Mouse (Mus musculus) intestine, embryonic 14.5 days (tissue): ENCODE data around the gene Ankfy1. TPM values are rescaled to one million over a fixed set of nuclear protein-coding genes. Genes with fewer than 3 reads are reported as not detected.
"Not testable (repeated sequence)": the region's sequence is repeated elsewhere in the genome, so short reads cannot be mapped to it uniquely, and the experiment has no call there.

Source experiments
- ATAC-seq: fragments of 200-750 bp; cut with Nextera tagmentation; replicated peaks from 2 replicates; pipeline ENCODE4 v1.8.0; 2017; ENCODE audit warnings: low read depth, moderate number of reproducible peaks, moderate TSS enrichment, moderate library complexity; ENCODE audit not compliant: low FRiP score, low TSS enrichment
- DNase-seq: peaks from one replicate; pipeline ENCODE4 v3.0.0-alpha.2; 2018; ENCODE audit warnings: low spot score
- H3K27ac ChIP-seq: fragments of 300-500 bp; sonication (generic); 2 replicates; pipeline ENCODE4 v1.5.1; 2014; ENCODE audit warnings: low read depth, mild to moderate bottlenecking, control low read depth
- H3K27me3 ChIP-seq: fragments of 300-500 bp; sonication (generic); replicated peaks from 2 replicates; pipeline ENCODE4 v1.6.1; 2014; ENCODE audit warnings: low read length, control low read depth; ENCODE audit not compliant: control insufficient read depth, insufficient read depth
- H3K36me3 ChIP-seq: fragments of 300-500 bp; sonication (generic); 2 replicates; pipeline ENCODE4 v1.6.1; 2014; ENCODE audit warnings: low read length, control low read depth; ENCODE audit not compliant: control insufficient read depth, insufficient read depth
- H3K4me1 ChIP-seq: fragments of 300-500 bp; sonication (generic); replicated peaks from 2 replicates; pipeline ENCODE4 v1.6.1; 2014; ENCODE audit warnings: low read length, control low read depth, mixed read lengths; ENCODE audit not compliant: control insufficient read depth, insufficient read depth
- H3K4me2 ChIP-seq: fragments of 300-500 bp; sonication (generic); 2 replicates; pipeline ENCODE4 v1.6.1; 2014; ENCODE audit warnings: low read length
- H3K4me3 ChIP-seq: fragments of 300-500 bp; sonication (generic); 2 replicates; pipeline ENCODE4 v1.5.1; 2014; ENCODE audit warnings: low read depth, low read length, control low read depth, mixed read lengths
- H3K9ac ChIP-seq: fragments of 300-500 bp; sonication (generic); 2 replicates; pipeline ENCODE4 v1.6.1; 2014; ENCODE audit warnings: mild to moderate bottlenecking, low read length
- H3K9me3 ChIP-seq: fragments of 300-500 bp; sonication (generic); 2 replicates; pipeline ENCODE4 v1.6.1; 2016; ENCODE audit warnings: low read length, control low read depth; ENCODE audit not compliant: control insufficient read depth
- WGBS: fragments of 180-500 bp; shearing (Covaris S2); extraction: QIAGEN DNeasy Blood & Tissue Kit; methylation state at CpG from one replicate; pipeline ENCODE4 v1.1.7; 2014; 5-methylcytosine and 5-hydroxymethylcytosine counted together
- polyA plus RNA-seq: library from polyadenylated mRNA; unstranded; fragments of >200 nt; fragmentation: Nextera tagmentation; extraction: Ambion mirVana; gene quantifications from 2 replicates; pipeline ENCODE4 v1.2.1, GENCODE M21; 2014

Ankfy1 gene
- polyA plus RNA-seq, 1 experiment from 2014 or later = 32.8 TPM

DNA sequence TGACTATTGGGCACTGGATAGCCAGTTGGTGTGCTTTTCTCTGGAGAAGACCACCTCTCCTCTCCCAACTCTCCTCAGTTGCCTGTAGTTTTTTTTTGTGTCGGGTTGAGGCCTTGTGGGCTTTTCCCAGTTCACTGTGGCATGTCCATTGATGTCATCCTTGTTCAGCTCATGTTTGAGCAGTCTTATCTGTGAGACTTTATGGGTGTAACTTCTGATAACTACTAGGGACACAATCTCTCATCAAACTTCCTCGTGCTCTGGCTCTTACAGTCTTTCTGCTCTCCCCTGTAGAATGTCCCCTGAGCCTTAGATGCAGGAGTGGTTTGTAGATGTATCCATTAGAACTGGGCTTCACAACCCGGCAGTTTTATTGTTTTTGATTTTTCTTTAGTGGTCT, 5.2 kb downstream of the Ankfy1 start:
- Histone ChIP-seq H3K4me3 (no peak overlapping the region), H3K27ac (no peak overlapping the region), H3K9me3 (no peaks in the 10 kb centered on the region), H3K27me3 (no peaks in the 10 kb centered on the region), H3K4me2 (no peak overlapping the region), H3K36me3 (no peaks in the 10 kb centered on the region), H3K4me1 (peaks cover 16% of the 10 kb centered on the region), H3K9ac (no peak overlapping the region)
- ATAC-seq = no peak
- WGBS = 79% methylated on average over 3 of the region's 3 CpGs
- no peak for DNase-seq

DNA sequence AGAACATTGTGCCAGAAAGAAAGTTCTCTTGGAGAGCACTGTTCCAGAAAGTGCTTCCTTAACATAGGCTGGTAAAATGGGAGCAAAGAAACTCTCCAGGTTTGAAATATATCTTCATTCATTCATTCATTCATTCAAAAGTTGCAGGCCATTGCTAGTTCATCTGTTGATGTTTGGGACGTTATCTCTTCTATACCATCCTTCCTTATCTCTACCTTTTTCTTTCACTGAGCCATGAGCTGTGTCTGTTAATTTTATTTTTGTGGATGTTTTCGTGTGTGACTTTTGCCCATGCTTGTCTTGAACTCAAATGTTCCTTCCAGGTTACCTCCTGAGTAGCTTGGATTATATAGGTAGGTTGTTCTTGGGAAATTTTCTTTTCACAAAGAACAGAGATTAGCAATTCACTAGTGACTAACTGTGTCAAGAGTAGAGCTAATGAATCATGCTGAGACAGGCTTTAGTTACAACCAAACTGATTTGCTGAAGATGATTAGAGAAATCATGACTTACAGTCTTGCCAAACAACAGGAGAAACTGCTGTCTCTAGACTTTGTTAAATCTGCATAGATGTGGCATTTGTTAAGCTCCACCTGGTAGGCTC, 6.7 kb downstream of the Ankfy1 start:
- WGBS = 94% methylated on average over 2 of the region's 2 CpGs
- ATAC-seq = no peak
- no peak overlapping the region for H3K9ac ChIP-seq
- no peak overlapping the region for H3K4me3 ChIP-seq
- peaks cover 5% of the 10 kb centered on the region; the same call in 1 of the 2 replicates for H3K4me1 ChIP-seq
- DNase-seq = no peak
- no peaks in the 10 kb centered on the region for H3K9me3 ChIP-seq
- peaks cover 8% of the 10 kb centered on the region; the same call in 1 of the 2 replicates for H3K36me3 ChIP-seq
- H3K27me3 ChIP-seq = no peaks in the 10 kb centered on the region
- H3K4me2 ChIP-seq = no peak overlapping the region
- no peak overlapping the region for H3K27ac ChIP-seq

DNA sequence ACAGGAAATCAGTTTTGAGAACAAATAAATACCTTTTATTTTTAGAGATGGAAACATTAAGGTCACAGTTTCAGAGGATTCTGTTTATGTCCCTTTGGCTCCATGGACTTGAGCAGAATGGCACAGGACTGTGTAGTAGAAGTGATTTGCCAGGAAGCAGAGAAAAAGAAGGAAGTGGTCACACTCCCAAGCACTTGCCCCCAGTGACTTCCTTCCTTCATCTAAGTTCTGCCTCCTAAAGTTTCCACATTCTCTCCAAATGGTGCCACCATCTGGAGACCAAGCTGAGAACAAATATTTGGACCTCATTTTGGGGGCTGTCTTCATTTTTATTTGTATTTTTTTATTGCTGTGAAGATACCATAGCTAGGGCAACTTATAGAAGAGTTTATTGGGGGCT, 7.5 kb downstream of the Ankfy1 start:
- Histone ChIP-seq H3K4me3 (no peak overlapping the region), H3K4me2 (no peak overlapping the region), H3K4me1 (no peaks in the 10 kb centered on the region), H3K9me3 (no peaks in the 10 kb centered on the region), H3K27me3 (no peaks in the 10 kb centered on the region), H3K9ac (no peak overlapping the region), H3K27ac (no peak overlapping the region), H3K36me3 (peaks cover 15% of the 10 kb centered on the region)
- ATAC-seq = no peak
- DNase-seq = no peak

DNA sequence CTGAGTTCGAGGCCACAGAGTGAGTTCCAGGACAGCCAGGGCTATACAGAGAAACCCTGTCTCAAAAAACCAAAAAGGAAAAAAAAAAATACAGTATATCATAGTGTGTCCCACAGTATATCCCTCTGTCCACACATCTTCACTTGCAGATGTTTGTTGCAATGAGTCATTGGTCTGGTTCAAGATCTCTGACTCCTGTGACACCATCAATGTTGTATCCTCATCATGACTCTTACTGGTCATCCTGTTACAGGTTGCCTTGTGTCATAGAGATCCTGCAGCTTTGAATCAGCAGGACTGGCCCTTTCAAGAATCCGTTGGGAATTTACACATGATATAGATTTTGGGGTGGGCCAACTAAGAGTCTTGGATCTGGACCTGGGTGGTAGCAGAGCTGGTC, 15.3 kb downstream of the Ankfy1 start:
- H3K36me3 ChIP-seq = peaks cover 15% of the 10 kb centered on the region
- H3K9ac ChIP-seq, H3K27ac ChIP-seq, DNase-seq, H3K4me3 ChIP-seq, H3K4me1 ChIP-seq, H3K27me3 ChIP-seq, H3K4me2 ChIP-seq, ATAC-seq, H3K9me3 ChIP-seq: not testable (repeated sequence)
- WGBS = 88% methylated on average over 2 of the region's 2 CpGs

DNA sequence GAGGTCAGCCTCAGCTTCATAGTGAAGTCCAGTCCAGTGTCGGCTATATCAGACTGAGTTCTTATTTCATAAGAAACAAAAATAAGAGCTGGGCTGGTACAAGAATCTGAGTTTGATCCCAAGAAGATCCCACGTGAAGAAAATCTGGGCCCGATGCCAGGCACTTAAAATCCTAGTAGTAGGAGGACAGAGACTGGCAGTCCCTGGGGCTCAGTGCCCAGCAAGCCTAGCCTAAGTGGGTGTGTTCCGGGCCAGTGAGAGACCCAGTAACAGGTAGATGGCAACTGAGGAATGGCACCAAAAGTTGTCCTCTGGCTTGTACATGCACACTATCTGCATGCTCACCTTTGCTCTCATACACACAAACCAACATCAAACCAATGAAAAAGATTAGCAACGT, 22.9 kb downstream of the Ankfy1 start:
- no peak overlapping the region for H3K4me3 ChIP-seq
- H3K9me3 ChIP-seq = no peaks in the 10 kb centered on the region
- no peak overlapping the region for H3K27ac ChIP-seq
- no peaks in the 10 kb centered on the region for H3K27me3 ChIP-seq
- 87% methylated on average over 5 of the region's 5 CpGs for WGBS
- H3K9ac ChIP-seq = no peak overlapping the region
- H3K36me3 ChIP-seq = peaks cover 42% of the 10 kb centered on the region
- ATAC-seq = no peak
- H3K4me1 ChIP-seq = no peaks in the 10 kb centered on the region
- H3K4me2 ChIP-seq = no peak overlapping the region
- DNase-seq = no peak

DNA sequence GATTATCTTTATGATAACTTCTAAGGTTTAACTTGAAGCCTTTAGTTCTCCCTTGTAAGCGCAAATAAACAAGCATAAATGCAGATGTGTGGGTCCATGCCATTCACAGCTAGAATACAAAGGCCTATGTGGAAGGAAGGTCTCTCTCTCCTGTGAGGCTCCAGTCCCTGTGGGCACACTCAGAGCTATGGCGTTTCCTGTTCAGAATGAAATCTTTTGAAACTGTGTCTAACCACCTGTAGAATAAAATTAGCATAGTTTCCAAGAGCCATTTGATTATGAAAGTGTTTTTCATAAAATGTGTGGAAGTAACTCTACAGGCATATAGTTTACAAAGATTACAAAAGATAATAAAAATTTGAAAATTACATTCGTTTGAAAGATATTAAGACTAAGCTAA, 28.4 kb downstream of the Ankfy1 start:
- Histone ChIP-seq H3K4me3 (no peak overlapping the region), H3K4me1 (no peaks in the 10 kb centered on the region), H3K4me2 (no peak overlapping the region), H3K9me3 (no peaks in the 10 kb centered on the region), H3K9ac (no peak overlapping the region), H3K27ac (no peak overlapping the region), H3K27me3 (no peaks in the 10 kb centered on the region), H3K36me3 (peaks cover 48% of the 10 kb centered on the region)
- no peak for ATAC-seq
- WGBS = 90% methylated on average over 3 of the region's 3 CpGs
- no peak for DNase-seq

DNA sequence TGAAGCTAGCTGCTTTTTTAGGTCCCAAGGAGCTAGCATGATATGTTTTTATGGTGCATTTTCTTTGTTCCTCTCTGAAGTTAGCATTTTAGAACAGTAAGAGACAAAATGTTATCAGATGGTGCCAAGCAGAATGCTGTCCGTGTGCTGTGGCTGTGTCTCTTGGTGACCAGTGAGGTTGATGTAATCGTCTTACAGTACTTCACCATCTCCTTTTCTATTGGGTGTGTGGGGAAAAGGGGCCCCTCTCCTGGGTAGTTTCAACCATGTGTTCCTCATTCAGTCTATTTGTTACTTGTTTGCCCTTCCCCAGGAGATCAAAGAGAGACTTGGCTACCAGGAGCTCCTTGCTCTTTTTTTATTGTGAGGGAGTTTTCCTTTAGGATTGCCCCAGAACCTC, 33.4 kb downstream of the Ankfy1 start:
- 62% methylated on average over 2 of the region's 2 CpGs for WGBS
- Histone ChIP-seq H3K4me3 (no peak overlapping the region), H3K27ac (no peak overlapping the region), H3K9ac (no peak overlapping the region), H3K27me3 (no peaks in the 10 kb centered on the region), H3K9me3 (no peaks in the 10 kb centered on the region), H3K36me3 (peaks cover 39% of the 10 kb centered on the region), H3K4me2 (no peak overlapping the region), H3K4me1 (no peaks in the 10 kb centered on the region)
- DNase-seq (no peak), ATAC-seq (no peak)

DNA sequence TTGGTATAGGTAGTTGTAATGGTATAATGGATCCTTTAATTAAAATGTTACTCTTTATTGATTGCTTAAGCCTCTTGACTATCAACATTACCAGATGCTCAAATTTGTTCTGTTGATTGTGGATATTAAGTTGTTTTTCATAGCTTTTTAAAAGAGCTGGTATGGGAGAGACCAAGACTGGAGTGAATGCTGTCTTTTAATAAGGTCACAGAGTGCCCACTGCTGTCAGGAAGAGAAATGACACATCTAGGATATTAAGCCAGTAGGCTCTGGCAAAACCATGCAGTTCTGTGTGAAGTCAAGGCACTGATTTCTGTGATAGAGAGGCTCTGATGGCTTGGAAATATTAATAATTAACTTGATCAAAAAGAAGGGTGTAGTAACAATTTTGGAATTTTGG, 34.1 kb downstream of the Ankfy1 start:
- no peaks in the 10 kb centered on the region for H3K4me1 ChIP-seq
- H3K9ac ChIP-seq = no peak overlapping the region
- H3K9me3 ChIP-seq = no peaks in the 10 kb centered on the region
- no peak overlapping the region for H3K27ac ChIP-seq
- no peak for ATAC-seq
- H3K27me3 ChIP-seq = no peaks in the 10 kb centered on the region
- H3K4me2 ChIP-seq = no peak overlapping the region
- H3K36me3 ChIP-seq = peaks cover 42% of the 10 kb centered on the region
- H3K4me3 ChIP-seq = no peak overlapping the region
- DNase-seq = no peak

DNA sequence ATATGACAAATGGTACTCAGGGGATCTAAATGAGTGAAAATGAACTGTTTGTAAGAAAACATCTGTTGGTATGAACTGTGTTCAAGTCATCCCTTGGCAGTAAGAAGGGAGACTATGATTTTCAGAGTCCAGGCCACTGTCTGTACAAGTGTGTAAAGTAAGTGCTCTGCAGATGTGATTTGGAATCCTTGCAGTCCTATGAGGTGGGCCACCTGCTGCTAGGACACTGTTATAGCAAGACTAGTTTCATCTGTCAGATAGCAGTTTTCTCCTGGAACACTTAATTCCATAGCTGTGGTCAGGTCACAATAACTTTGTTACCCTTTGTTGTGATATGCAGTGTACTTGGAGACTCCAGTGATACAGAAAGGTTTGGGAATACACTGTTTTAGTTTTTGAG, 36.2 kb downstream of the Ankfy1 start:
- Histone ChIP-seq H3K9me3 (no peaks in the 10 kb centered on the region), H3K27ac (no peak overlapping the region), H3K4me3 (no peak overlapping the region), H3K4me2 (no peak overlapping the region), H3K36me3 (peaks cover 63% of the 10 kb centered on the region), H3K27me3 (no peaks in the 10 kb centered on the region), H3K9ac (no peak overlapping the region), H3K4me1 (no peaks in the 10 kb centered on the region)
- no peak for ATAC-seq
- DNase-seq = no peak
